Mouse (Mus musculus) spleen, adult 2 months (tissue): Measurements from ENCODE around the gene Ptgdr2.

Experiments used
- CTCF ChIP-seq: fragments of 200-500 bp; IDR thresholded peaks from 2 replicates; pipeline ENCODE4 v1.5.1; 2011; ENCODE audit warnings: mild to moderate bottlenecking, inconsistent platforms; ENCODE audit not compliant: insufficient read depth, insufficient read length, insufficient replicate concordance; ENCODE audit errors: extremely low read depth
- POLR2A ChIP-seq: fragments of 200-500 bp; IDR thresholded peaks from 2 replicates; pipeline ENCODE4 v1.6.1; 2011; ENCODE audit warnings: low read depth, low read length, inconsistent platforms

DNA sequence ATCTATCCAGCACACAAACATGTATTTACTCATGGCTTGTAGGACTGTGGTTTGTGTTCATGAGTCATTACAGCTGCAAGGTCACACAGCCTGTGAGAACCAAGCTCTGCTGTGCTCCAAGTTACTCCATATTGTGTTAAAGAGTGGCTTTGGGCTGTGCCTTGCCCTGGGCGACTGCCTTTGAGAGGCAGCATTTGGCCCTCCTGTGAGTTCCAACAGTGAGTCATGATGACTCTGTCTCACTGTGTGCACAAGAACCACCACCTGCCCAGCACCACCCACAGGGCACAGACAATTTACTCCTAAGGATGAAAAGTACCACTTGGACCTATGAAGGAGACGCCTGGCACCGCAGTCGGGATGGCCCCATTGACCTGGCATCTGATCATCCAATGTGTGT lies 48.9 kb downstream of the Ptgdr2 start:
- TF ChIP-seq POLR2A: no peak
- TF ChIP-seq CTCF: no peak
